Mouse (Mus musculus) myocyte (in vitro differentiated cells): ENCODE data around the gene Ctsll3.

Source experiments
- CEBPB ChIP-seq: IDR thresholded peaks from 2 replicates; pipeline ENCODE4 v1.6.1; 2011; ENCODE audit warnings: mild to moderate bottlenecking, moderate library complexity; ENCODE audit not compliant: poor library complexity, insufficient read depth, severe bottlenecking
- E2F4 ChIP-seq: IDR thresholded peaks from one replicate; pipeline ENCODE4 v1.6.1; 2011; ENCODE audit warnings: mild to moderate bottlenecking, control low read depth, moderate library complexity; ENCODE audit not compliant: insufficient read depth
- MAX ChIP-seq: IDR thresholded peaks from one replicate; pipeline ENCODE4 v1.6.1; 2011; ENCODE audit warnings: low read depth, mild to moderate bottlenecking, control low read depth
- MYOD1 ChIP-seq, 3 experiments: IDR thresholded peaks; one replicate each; pipeline ENCODE4 v1.6.1; 2011; ENCODE audit warnings: control low read depth in 2 of 3, low read depth in 2 of 3, mild to moderate bottlenecking in 2 of 3, moderate library complexity in 1 of 3; ENCODE audit not compliant: insufficient read length in 2 of 3, control insufficient read depth in 1 of 3
- MYOG ChIP-seq, 3 experiments: IDR thresholded peaks; one replicate each; pipeline ENCODE4 v1.6.1; 2011; ENCODE audit warnings: control low read depth in 2 of 3, low read depth in 2 of 3, mild to moderate bottlenecking in 2 of 3; ENCODE audit not compliant: insufficient read length in 2 of 3, control insufficient read depth in 1 of 3, insufficient read depth in 1 of 3
- POLR2A ChIP-seq: IDR thresholded peaks from one replicate; pipeline ENCODE4 v1.6.1; 2011; ENCODE audit warnings: low read depth, mild to moderate bottlenecking, control low read depth, moderate library complexity; ENCODE audit not compliant: insufficient read length
- POLR2AphosphoS2 ChIP-seq: IDR thresholded peaks from one replicate; pipeline ENCODE4 v1.6.1; 2011; ENCODE audit warnings: low read depth, control low read depth; ENCODE audit not compliant: insufficient read length
- REST ChIP-seq: IDR thresholded peaks from one replicate; pipeline ENCODE4 v1.6.1; 2011; ENCODE audit warnings: mild to moderate bottlenecking, control low read depth, moderate library complexity; ENCODE audit not compliant: insufficient read depth, insufficient read length
- SRF ChIP-seq: IDR thresholded peaks from one replicate; pipeline ENCODE4 v1.6.1; 2011; ENCODE audit warnings: low read depth; ENCODE audit not compliant: control insufficient read depth, insufficient read length
- TCF12 ChIP-seq: IDR thresholded peaks from one replicate; pipeline ENCODE4 v1.6.1; 2011; ENCODE audit warnings: mild to moderate bottlenecking, control low read depth; ENCODE audit not compliant: poor library complexity, insufficient read depth, severe bottlenecking
- TCF3 ChIP-seq: IDR thresholded peaks from one replicate; pipeline ENCODE4 v1.6.1; 2011; ENCODE audit warnings: low read depth, control low read depth; ENCODE audit not compliant: insufficient read length
- USF1 ChIP-seq: IDR thresholded peaks from one replicate; pipeline ENCODE4 v1.6.1; 2011; ENCODE audit warnings: low read depth, mild to moderate bottlenecking, control low read depth, moderate library complexity

DNA sequence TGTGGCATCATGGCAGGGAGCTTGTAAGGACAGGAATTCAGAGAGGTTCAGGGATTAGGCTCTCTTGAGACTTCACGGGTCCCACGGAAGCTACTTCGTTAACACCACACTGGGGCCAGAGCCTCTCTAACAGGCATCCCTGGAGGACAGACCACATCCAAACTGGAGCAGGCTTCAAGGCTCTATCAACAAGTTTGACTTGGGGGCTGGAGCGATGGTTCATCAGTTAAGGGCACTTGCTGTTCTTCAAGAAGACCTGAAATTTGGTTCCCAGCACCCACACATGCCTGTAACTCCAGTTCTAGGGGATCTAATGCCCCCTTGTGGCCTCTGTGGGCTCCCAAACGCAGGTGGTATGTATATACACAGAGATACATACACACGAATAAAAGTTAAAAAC is 49.4 kb downstream of the Ctsll3 start:
- TF ChIP-seq POLR2A (no peak), MYOG (IDR thresholded peaks at IDR 0.05; ENCODE audit: control insufficient read depth in 1 of 3, insufficient read depth in 1 of 3, insufficient read length in 2 of 3, low read depth in 2 of 3) (no peak), MAX (no peak), USF1 (no peak), E2F4 (no peak), POLR2AphosphoS2 (no peak), TCF3 (no peak), CEBPB (no peak), REST (no peak), MYOD1 (IDR thresholded peaks at IDR 0.05; ENCODE audit: control insufficient read depth in 1 of 3, insufficient read length in 2 of 3, low read depth in 2 of 3) (no peak), TCF12 (no peak), SRF (no peak)
